ENCODE assay signal across 8 mouse cellular contexts in the genomic region with DNA sequence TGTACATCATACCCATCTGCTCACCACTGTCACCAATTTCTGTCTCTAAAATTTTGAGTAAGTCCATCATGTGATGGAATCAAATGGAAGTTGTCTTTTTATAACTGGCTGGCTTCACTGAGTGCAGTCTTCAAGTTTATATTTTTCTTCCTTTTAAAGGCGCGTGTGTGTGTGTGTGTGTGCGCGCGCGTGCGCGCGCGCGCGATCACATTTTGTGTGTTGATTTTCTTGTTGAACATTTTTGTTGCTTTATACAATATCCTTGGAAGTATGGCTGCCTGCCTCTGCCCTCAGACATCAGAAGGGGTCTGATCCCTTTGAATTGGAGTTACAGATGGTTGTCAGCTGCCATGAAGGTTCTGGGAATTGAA. TPM values are rescaled to one million over a fixed set of nuclear protein-coding genes. Genes with fewer than 3 reads are reported as not detected.
DNase-seq lines count a peak whose midpoint lies in the region; ATAC-seq lines count a peak whose summit lies in the region.

No protein-coding gene starts in this region.

- peak; percentile 35 for DNase-seq in cerebellum, adult 9-10 months
- DNase-seq in cerebellum, adult 11-12 months, result no peak
- DNase-seq in intestine, embryonic 14.5 days (ENCODE audit: low spot score), result no peak
- no peak for DNase-seq in urinary bladder, adult 18-20 months (ENCODE audit: low spot score in 2 of 2)
- DNase-seq in MN1 (ENCODE audit: low spot score), result no peak

- H3K9ac ChIP-seq in intestine, embryonic 14.5 days (ENCODE audit: low read length), result peak overlapping the region; percentile 87
- peak overlapping the region; percentile 70 for H3K9ac ChIP-seq in neural tube, embryonic 12.5 days

- peak overlapping the region; percentile 82 for H3K4me2 ChIP-seq in intestine, embryonic 14.5 days (ENCODE audit: low read length)
- peak overlapping the region; percentile 82 for H3K4me2 ChIP-seq in neural tube, embryonic 12.5 days (replicated peaks)

- no peak for ATAC-seq in megakaryocyte, adult 5-6 weeks (ENCODE audit: poor library complexity, severe bottlenecking)
- ATAC-seq in intestine, embryonic 14.5 days (replicated peaks; ENCODE audit: low FRiP score, low TSS enrichment, low read depth), result no peak
- ATAC-seq in neural tube, embryonic 12.5 days (ENCODE audit: low FRiP score, low read depth), result no peak; the same call in 1 of the 2 replicates

- H3K4me3 ChIP-seq in megakaryocyte, embryonic 14.5 days (replicated peaks), result peak overlapping the region; percentile 94
- peak overlapping the region; percentile 49 for H3K4me3 ChIP-seq in intestine, embryonic 14.5 days (ENCODE audit: low read depth, low read length)
- H3K4me3 ChIP-seq in neural tube, embryonic 12.5 days, result peak overlapping the region; percentile 99

- H3K27ac ChIP-seq in intestine, embryonic 14.5 days (ENCODE audit: low read depth), result no peak overlapping the region
- no peak overlapping the region for H3K27ac ChIP-seq in neural tube, embryonic 12.5 days

- no peaks in the 10 kb centered on the region for H3K9me3 ChIP-seq in megakaryocyte, embryonic 14.5 days
- H3K9me3 ChIP-seq in intestine, embryonic 14.5 days (ENCODE audit: control insufficient read depth, low read length), result 0 out of 2 replicates have a peak, but pooled peaks cover under 1% of the 10 kb centered on the region
- no peaks in the 10 kb centered on the region for H3K9me3 ChIP-seq in neural tube, embryonic 12.5 days

- 59% methylated on average over 12 of the region's 12 CpGs for WGBS in intestine, embryonic 14.5 days
- WGBS in neural tube, embryonic 12.5 days, result 61% methylated on average over 12 of the region's 12 CpGs

- no peaks in the 10 kb centered on the region for H3K27me3 ChIP-seq in megakaryocyte, embryonic 14.5 days (replicated peaks)
- no peaks in the 10 kb centered on the region for H3K27me3 ChIP-seq in intestine, embryonic 14.5 days (replicated peaks; ENCODE audit: control insufficient read depth, insufficient read depth, low read length)
- no peaks in the 10 kb centered on the region for H3K27me3 ChIP-seq in neural tube, embryonic 12.5 days (replicated peaks)

- peaks cover 24% of the 10 kb centered on the region for H3K36me3 ChIP-seq in megakaryocyte, embryonic 14.5 days (replicated peaks; ENCODE audit: low read length)
- peaks cover 25% of the 10 kb centered on the region for H3K36me3 ChIP-seq in intestine, embryonic 14.5 days (ENCODE audit: control insufficient read depth, insufficient read depth, low read length)
- peaks cover 22% of the 10 kb centered on the region for H3K36me3 ChIP-seq in neural tube, embryonic 12.5 days

- peaks cover 37% of the 10 kb centered on the region for H3K4me1 ChIP-seq in megakaryocyte, embryonic 14.5 days
- H3K4me1 ChIP-seq in intestine, embryonic 14.5 days (replicated peaks; ENCODE audit: control insufficient read depth, insufficient read depth, low read length), result peaks cover 4% of the 10 kb centered on the region; the same call in 1 of the 2 replicates
- H3K4me1 ChIP-seq in neural tube, embryonic 12.5 days, result peaks cover 11% of the 10 kb centered on the region; the same call in 1 of the 2 replicates

RNA-seq across cellular contexts. Expression of a gene that starts 0.8 kb away (rescaled TPM):
- 106 and 682 TPM in 2 replicates for polyA plus RNA-seq in megakaryocyte, embryonic 14.5 days (2012; ENCODE audit: insufficient read depth, low replicate concordance)
- total RNA-seq in megakaryocyte, adult 5-6 weeks (2015), result 2,501 and 2,579 TPM in 2 replicates
- total RNA-seq in megakaryocyte, adult 5-6 weeks (2017), result 983 and 1,093 TPM in 2 replicates
- polyA plus RNA-seq in intestine, embryonic 14.5 days (2014; fragmentation: Nextera tagmentation; extraction: Ambion mirVana), result 878 and 915 TPM in 2 replicates
- polyA plus RNA-seq in neural tube, embryonic 12.5 days (2016; fragmentation: Nextera tagmentation; extraction: Ambion mirVana), result 495 and 518 TPM in 2 replicates

RNA-seq across cellular contexts. Expression of a gene that starts 16.1 kb away (rescaled TPM):
- polyA plus RNA-seq in megakaryocyte, embryonic 14.5 days (2012; ENCODE audit: insufficient read depth, low replicate concordance), result 1.5 and 1.9 TPM in 2 replicates
- 0.07 TPM in 1 of 2 replicates, not detected in the other for total RNA-seq in megakaryocyte, adult 5-6 weeks (2015)
- total RNA-seq in megakaryocyte, adult 5-6 weeks (2017), result 0.15 and 0.69 TPM in 2 replicates
- 28.1 and 28.7 TPM in 2 replicates for polyA plus RNA-seq in intestine, embryonic 14.5 days (2014; fragmentation: Nextera tagmentation; extraction: Ambion mirVana)
- polyA plus RNA-seq in neural tube, embryonic 12.5 days (2016; fragmentation: Nextera tagmentation; extraction: Ambion mirVana), result 13.0 and 14.0 TPM in 2 replicates

Comparison
In these comparisons a context has a peak if more than half of its experiments do, and no peak if none do; other contexts are left out.
1. H3K4me3 ChIP-seq: peak in every context shown above with its lines; median percentile 99 in neural tube, embryonic 12.5 days; 94 in megakaryocyte, embryonic 14.5 days; 49 in intestine, embryonic 14.5 days.